Mouse (Mus musculus): Measurements from ENCODE around the gene Wdr27.

Wdr27 gene

GRCm38 (mm10) chr17:14817975-14818374, 125.0 kb downstream of the Wdr27 start:
- no peak for DNase-seq (ENCODE audit: low spot score)

- DNase-seq (ENCODE audit: low spot score) = no peak
These were observed 126.9 kb downstream of the Wdr27 start for GRCm38 (mm10) chr17:14816107-14816506.

DNA sequence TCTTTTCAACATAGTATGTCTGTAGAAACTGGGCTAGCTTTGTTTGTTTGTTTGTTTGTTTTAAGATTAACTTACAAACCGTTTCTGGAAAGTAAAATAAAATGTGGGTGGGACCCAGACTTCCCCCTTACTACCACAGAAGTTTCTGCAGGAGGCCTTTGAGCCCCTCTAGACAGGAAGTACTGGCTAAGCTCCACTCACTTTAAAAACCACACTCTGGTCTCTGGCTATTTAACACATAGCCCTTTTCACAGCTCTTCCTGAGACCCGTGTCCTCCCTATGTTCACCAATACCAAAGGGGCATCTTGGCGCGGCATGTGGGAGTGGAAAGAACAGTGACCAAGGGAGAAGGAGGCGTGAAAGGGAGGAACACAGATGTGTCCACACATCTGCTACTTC, 127.7 kb downstream of the Wdr27 start:
- no peak for DNase-seq (ENCODE audit: low spot score)

- DNase-seq (ENCODE audit: low spot score) = no peak
These were observed 130.3 kb downstream of the Wdr27 start for GRCm38 (mm10) chr17:14812631-14813030.

DNA sequence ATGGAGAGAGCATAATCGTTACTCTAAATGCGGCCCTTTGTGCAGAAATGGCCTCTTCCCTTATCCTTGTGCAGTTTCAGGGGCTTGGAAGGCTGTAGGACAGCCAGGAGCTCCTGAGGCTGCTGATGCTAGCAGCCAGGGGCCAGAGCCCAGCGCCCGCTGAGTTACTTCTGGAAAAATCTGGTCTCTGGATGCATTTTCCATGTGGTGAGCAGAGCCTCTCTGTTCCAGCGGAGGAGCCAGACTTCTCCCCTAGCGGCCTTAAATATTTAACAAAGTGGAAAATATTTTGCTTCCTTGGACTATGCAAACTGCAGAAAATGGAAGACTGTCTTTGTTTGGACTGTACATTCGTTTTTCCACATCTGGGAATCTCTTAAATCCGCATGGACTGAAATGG, 130.9 kb downstream of the Wdr27 start:
- DNase-seq (ENCODE audit: low spot score) = no peak

- no peak for DNase-seq (ENCODE audit: low spot score)
These were observed 136.2 kb downstream of the Wdr27 start for GRCm38 (mm10) chr17:14806808-14807207.

GRCm38 (mm10) chr17:14799243-14799642, 143.7 kb downstream of the Wdr27 start:
- no peak for DNase-seq (ENCODE audit: low spot score)

DNA sequence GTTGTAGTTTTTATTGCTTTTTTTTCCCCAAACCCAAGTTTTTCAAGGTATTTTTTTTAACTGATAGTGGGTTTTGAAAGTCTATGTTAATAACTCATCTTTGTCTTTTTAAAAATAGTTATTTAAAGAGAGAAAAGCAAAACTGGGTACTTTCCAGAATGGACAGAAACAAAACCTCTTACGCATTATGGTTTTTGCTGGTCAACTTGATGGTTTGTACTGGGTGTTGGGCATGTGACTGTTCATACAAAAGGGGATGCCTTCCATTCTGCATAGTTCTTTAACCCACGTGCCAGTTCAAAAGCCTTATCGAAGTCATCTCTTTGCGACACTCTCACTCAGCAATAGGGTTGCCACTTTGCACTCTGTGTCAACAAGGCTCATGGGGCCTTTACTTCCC, 147.9 kb downstream of the Wdr27 start:
- DNase-seq (ENCODE audit: low spot score) = no peak

DNA sequence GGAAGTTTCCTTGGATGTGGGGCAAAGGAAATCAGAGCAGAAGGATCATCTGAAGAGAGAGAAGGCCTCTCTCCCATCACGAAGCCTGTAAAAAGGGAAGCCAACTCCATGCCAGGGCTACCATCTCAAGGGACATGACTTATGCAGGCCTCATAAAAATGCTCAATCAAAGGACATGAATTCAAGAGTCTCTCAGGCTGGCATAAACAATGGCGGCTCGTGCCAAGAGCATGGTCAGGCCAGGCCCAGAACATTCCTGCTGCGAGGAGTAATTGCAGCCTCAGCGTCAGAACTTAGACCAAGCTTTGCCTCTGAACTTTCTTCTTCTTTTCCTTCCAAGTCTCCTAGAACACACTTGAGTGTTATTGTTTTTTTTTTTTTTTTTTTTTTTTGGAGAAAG, 163.6 kb downstream of the Wdr27 start:
- DNase-seq (ENCODE audit: low spot score) = no peak

GRCm38 (mm10) chr17:14771339-14771738, 171.6 kb downstream of the Wdr27 start:
- DNase-seq (ENCODE audit: low spot score) = no peak

GRCm38 (mm10) chr17:14770377-14770776, 172.6 kb downstream of the Wdr27 start:
- no peak for DNase-seq (ENCODE audit: low spot score)

Data from urinary bladder, postnatal 10 days (tissue).